Mouse (Mus musculus): ENCODE results near the gene Gngt2.
"Not testable (repeated sequence)": the region's sequence is repeated elsewhere in the genome, so short reads cannot be mapped to it uniquely, and the experiment has no call there.

Gene Gngt2

DNA sequence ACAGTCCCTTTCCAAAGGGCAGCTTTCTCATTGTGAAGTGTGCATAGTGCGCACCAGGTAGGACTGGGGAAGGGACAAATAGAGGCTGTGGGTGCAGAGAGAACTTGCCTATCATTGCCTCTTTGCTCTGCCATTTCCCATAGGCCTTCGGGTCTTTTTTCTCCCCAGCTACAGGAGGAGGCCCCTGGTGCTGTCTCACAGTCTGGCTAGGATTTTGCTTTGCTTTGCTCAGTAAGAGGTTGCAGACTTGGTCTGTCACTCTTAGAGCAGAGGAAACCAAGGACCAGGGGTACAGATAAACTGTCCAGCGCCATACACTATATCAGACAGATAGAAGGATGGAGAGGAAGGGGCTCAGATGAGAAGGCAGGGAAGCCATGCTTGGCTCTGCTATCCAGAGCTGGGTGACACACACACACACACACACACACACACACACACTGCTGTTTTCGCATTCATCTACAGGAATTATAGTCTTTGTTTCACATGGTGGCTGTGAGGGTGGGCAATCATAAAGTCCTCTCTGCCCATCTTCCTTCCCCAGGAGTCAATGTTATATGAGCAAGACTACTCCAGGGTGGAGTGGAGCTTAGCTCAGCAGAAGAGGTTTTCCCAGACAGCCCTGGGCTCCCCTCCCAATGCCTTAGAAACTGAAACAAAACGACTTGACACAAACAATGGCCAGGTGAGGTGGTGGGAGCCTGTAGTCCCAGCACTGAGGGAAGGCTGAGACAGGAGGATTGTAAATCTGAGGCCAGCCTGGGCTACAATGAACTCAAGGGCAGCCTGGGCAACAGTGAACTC is 3.9 kb downstream of the Gngt2 start:
- no peak for DNase-seq (ENCODE audit: low spot score in 2 of 2)

DNA sequence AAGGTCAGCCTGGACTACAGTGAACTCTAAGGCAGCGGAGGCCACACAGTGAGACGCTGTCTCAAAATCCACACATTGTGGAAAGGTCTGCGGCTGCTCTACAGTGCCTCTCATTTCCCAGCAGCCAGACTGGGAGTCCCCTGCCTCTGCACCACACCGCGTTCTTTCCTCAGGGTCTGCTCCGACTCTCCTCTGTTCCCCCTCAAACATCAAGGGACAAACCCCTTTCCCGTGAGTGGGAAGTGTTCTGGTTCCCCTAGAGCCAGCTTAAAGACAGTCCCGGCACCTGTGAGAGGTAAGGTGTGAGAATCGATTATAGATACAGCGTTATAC is 4.4 kb downstream of the Gngt2 start:
- DNase-seq (ENCODE audit: low spot score in 2 of 2): no peak

DNA sequence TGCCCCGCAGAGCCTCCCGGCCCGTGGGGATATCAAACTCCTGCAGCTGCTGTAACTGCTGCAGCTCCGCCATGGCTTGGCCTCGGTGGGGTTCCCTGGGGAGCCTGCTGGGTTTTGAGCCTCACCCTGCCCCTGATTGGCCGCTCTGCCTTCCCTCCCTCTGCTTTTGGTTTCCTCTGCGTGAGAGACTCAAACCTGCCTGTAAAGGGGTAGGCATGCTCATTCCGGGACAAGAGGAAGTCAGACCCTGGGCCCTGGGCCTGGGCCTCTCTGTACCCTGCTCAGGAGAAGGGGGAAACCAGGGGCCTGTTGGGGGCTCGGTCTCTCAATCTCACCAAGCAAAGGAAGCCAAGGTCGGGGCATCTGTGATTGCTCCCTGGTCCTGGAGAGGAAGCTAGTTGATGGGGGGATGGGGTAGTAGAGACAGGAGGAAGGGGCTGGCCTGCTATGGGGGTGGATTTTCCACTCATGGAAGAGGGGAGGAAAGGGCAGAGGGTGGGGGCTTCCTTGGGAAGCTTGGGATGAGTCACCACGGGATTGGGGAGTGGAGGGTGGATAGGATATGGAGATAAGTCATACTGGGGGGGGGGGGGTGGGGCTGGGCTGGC is 5.2 kb downstream of the Gngt2 start, which contains the start of gene Abi3:
TSS of gene Abi3 (minus strand) at position 403 of the 608 bp plus-strand sequence.
- no peak for DNase-seq (ENCODE audit: low spot score in 2 of 2)

DNA sequence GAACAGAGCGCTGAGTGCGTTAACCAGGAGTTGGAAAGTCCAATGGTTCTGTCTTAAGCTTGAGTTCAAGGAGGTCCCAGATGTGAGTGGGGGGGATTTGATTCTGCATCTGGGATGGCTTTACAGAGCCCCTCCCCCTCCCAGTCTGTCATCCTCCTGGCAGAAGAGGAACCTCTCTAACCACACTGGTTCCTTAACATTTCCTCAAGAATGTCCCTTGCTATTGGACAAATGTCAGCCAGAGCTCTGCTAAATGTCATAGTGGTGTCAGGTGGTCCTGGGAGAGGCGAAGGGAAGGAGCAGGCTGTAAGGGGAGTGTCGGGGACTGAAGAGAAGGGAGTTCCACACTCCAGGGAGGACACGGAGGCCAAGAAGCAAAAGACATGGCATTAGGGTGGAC is 5.9 kb downstream of the Gngt2 start:
- no peak for DNase-seq (ENCODE audit: low spot score in 2 of 2)

DNA sequence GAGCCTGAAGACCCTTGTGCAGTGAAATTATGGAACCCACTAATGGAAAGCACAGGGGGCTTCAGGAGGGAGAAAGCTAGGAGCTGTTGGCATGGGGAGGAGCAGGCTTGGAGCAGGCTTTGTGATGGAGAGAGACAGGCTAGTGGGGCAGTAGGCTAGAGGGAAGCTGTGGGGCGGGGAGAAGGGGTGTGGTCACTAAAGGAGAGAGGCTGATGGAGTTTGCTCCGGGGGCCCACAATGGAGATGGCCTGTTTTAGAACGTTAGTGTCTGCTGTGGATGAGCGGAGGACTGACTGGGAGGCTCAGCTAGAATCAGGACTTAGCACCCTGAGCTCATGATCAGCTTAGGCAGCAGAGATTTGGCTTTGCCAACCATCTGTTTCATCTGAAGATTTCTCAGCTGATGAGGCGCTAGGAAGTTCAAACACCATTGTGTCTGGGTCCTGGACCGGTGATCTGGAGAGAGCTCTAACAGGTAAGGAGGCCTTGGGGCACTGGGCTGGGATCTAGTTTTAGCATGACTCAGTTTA is 6.5 kb downstream of the Gngt2 start:
- DNase-seq (ENCODE audit: low spot score in 2 of 2): no peak

DNA sequence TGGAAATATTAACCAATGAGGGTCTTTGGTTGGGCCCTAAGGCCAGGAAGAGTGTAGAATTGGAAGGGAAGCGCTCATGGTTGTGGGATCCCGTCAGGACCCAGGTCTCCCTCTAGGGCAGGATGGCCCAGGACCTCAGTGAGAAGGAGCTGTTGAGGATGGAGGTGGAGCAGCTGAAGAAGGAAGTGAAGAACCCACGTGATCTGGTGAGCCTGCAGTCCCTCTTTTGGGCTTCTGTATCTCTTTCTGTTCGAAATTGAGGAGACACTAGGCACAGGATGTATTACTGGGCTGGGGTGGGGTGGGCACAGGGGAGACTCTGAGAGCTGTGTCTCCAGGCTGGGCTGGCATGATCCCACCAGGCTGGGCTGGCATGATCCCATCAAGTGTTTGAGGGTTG is 7.9 kb downstream of the Gngt2 start:
- no peak for DNase-seq (ENCODE audit: low spot score in 2 of 2)

DNA sequence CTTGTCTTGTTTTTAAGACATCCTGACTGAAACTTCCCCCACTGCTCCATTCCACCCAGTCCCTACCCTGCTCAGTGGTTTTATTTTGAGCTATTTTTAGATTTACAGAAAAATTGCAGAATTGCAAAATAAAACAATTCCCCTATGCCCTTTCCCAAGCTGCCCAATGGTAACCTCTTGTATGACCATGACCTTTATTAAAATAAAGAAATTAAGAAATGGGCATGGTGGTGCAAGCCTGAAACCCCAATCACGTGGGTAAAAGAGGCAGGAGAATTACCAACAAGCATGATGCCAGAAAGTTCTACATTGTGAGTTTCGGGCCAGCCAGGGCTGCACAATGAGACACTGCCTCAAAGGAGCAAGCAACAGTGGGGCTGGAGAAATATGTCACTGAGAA is 13.9 kb downstream of the Gngt2 start:
- no peak for DNase-seq (ENCODE audit: low spot score in 2 of 2)

DNA sequence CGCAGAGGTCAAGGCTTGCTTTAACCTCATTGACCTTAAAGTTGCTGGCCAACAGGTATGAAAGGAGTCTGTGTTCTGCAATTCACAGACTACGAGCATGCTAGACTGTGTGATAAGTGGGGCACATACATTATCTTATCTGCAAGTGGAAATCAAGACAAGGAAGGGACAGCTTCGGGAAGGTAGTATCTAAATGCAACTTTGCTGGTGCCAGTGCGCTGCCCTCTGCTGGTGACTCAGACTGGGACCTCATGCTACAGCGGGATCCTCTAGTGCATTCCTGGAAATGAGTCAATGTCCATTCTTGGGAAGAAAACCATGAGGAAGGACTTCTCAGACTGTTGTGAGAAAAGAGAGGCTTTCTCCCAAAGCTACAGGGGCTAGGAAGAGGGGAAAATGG is 16.7 kb downstream of the Gngt2 start:
- peak; percentile 35 to 70 for DNase-seq (ENCODE audit: low spot score in 2 of 2)

DNA sequence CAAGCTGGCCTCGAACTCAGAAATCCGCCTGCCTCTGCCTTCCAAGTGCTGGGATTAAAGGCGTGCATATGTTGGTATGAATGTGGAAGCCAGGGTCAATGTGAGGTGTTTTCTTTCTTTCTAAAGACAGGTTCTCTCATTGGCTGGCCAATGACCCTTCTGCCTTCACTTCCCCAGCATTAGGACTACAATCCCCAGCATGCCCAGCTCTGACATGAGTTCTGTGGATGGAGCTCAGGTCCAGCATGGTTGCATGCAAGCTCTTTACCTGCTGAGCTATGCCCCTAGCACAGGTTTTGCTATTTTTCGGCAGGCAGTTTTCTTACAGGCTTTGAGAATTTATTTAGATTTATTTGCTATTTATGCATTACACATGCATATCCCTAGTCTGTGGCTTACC is 20.3 kb downstream of the Gngt2 start:
- DNase-seq (ENCODE audit: low spot score in 2 of 2): no peak

DNA sequence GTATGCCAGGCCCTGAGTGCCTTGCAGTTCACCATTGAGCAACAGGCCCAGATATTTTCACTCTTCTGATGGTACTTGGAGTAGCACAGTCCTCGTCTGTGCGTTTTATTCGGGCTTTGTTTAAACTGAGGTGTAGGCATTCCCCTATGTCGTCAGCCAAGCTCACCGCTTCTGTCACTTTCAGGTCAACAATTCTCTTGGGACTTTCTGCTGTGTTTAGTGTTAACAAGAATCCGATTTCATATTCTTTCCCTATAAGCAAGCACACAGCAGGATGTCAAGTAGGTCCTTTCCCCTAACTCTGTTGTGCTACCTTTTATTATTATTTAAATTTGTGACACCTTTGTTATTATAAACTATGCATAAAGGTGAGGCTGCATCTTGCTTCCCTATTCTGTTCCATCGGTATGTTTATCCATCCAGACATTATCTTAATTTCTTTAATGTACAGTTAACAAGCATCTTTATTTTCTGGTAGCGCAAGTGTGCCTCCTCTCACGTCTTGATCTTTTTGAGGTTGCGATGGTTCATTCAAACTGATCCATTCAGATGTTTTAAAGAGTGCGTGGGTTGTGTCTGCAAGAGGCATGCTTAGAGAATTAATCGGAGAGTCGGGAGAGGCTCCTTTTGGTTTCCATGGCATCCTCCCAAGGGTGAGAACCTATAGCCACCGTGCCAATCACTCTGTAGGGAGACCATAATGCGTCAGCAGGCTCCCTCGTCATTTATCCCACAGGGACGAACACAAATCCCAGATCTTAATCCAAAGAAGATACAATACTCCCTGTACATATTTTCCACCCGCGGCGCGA is 20.9 kb downstream of the Gngt2 start:
- no peak for DNase-seq (ENCODE audit: low spot score in 2 of 2)

DNA sequence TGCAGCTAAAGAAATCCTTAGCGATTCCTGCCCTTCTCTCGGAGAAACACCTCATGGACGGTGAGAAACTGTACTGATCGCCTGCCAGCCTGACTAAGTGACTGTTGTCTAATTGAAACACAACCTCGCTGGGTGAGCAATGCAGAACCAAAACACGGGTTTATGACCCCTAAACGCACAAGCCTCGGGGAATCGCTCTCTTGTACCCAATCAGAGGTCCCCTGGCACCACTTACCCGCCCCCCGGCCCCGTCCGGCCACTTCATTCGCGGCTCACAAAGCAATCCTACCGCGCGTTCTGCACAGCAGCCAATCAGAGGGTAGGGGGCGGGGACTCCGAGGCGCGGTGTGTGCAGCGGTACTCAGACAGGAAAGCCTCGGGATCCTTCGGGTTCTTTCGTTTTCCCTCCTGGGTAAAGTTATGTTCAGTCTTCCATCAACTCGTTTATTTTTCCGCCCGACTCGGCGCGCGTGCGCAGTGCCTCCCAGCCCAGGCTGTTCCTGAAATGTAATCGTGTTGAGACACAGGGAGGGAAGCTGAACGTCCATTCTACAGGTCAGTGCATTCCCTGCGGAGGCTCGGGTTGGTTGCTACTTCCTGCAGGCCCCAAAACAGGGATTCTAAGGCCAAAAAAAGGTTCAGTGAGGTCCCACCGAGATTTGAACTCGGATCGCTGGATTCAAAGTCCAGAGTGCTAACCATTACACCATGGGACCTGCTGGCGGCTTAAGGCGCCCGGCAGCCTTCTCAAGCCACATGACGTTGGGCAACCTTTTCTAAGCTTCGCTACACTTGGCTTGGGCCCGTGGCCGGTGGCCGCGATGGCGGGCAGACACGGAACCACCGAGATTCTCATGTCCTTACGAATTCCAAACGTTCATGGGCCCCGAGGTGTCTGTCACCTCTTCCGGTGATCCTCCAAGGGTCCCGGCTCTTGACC is 21.8 kb downstream of the Gngt2 start:
- peak; percentile 94 to 97 for DNase-seq (ENCODE audit: low spot score in 2 of 2)

DNA sequence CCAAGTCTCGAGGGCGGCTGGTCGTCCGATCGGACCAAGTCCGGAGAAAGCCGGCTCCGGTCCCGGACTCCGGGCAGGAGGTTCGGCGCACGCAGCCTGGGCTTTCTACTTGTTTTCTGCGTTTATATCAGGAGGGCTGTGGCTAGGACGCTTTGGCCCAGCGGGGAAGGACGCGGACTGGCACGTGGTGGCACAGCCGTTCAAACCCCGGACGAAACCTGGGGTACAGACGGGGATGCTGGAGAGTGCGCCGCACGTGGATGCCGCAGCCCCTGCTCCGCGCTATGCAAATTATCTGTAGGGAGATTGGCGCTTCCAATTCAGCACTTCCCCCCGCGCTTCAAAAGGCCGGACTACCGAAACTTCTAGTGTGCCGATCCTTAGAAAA is 22.4 kb downstream of the Gngt2 start:
- DNase-seq (ENCODE audit: low spot score in 2 of 2): peak in 1 of 2 experiments; percentile 68

DNA sequence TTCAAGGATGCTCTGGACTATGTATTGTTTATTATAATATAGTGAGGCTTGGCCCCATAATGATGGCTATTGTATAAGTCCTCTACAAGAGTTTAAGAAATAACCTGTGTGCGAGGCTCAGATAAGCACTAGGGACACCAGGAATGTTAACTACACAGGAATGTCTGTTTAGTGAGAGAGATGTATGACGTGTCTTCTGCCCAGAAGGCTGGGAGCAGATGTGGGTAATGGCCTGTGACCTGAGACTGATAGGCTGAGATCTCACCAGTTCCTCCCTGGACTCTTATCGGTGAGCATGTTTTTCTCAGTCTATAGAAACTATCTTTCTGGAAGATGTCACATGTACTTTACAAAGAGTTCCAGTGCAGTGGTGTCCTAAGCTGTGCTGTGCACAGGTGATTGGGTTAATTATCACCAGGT is 23.1 kb downstream of the Gngt2 start:
- no peak for DNase-seq (ENCODE audit: low spot score in 2 of 2)

DNA sequence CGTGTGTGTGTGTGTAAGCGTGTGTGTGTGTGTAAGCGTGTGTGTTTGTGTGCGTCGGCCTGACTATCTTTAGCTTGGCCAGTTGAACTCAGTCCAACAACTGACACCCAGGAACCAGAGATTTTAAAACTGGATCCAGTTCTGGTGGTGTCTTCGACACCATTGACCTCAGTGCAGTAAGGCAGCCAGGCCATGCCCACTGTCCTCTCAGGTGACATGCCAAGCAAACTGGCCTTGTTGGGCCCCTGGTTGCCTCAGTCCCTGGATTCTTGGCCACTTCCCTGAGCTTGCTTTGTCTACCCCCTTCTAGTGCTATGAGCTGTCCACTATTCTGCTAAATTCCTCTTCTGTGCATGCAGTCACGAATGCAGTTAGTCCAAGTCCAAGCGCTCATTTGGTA is 24.4 kb downstream of the Gngt2 start:
- DNase-seq (ENCODE audit: low spot score in 2 of 2): no peak

DNA sequence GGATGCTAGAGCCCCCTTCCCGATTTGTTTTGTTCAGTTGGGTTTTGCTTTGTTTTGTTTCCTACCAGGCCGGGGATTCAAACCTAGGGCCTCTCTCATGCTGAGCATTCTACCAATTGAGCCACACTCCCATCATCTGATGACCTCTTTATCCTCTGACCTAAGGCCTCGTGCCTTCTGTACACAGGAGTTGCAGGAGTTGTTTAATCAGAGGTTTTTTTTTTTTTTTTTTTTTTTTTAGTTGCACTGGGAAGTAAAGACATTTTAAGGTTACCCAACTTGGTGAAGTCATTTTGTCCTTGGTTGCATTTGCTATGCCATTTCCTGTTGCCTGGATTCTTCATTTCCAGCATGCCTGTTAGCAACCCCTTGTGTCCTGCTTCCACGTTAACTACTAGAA is 32.4 kb downstream of the Gngt2 start:
- no peak for DNase-seq (ENCODE audit: low spot score in 2 of 2)

DNA sequence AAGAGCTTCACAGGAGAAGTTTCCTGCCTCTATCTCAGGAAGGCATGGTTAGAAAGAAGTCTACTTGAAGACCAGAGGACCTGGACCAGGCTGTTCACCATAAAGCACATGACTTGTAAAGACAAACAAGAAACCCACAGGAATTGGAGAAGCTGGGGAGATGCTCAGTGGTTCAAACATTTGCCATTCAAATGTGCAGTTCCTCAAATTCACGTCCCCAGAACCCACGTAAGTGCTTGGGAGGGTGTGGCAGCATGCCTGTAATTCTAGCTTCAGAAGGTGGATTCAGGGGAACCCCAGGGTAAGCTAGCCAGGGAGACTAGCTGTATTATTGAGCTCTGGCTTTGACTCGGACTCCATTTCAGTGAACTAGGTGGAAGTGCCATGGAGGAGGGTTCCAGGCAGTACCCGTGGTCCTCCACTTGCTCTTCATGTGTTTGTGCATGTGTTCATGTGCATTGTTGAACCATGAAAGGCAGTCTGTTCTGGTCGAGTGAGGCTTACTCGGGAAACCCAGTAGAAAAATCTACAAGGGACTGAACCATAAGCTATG is 33.0 kb downstream of the Gngt2 start:
- DNase-seq (ENCODE audit: low spot score in 2 of 2): no peak

DNA sequence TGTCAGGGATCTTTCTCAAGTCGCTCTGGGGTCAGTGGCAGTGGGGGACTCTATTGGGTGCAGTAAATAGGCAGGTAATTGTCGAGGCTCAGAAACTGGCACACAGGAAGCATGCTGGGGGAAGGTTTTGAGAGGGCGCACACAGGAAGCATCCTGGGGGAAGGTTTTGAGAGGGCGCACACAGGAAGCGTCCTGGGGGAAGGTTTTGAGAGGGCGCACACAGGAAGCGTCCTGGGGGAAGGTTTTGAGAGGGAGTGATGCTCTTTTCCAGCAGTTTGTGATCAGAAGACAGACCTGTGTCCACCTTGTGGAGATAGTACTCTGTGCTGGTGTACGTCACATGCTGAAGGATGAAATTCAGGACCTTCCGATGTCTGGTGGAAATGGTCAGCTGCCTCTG is 38.8 kb downstream of the Gngt2 start:
- DNase-seq (ENCODE audit: low spot score in 2 of 2): no peak

DNA sequence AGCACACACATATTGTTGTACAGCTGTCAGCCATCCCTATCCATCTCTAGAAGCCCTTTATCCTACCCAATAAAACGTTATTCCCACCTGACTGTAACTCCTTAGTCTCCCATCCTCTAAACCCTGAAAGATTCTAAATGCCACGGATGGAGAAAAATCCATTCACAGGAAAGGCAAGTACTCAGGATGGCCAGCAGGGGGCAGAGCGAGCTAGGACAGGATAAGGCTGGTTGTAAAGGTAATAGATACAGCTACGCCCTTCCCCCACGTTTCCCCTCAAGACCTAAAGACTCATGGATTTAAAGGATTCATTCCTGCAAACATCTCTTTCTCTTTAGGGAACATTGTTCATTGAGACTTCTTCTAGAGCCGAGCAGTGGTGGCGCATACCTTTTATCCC is 39.3 kb downstream of the Gngt2 start:
- DNase-seq (ENCODE audit: low spot score in 2 of 2): peak; percentile 13 to 49

DNA sequence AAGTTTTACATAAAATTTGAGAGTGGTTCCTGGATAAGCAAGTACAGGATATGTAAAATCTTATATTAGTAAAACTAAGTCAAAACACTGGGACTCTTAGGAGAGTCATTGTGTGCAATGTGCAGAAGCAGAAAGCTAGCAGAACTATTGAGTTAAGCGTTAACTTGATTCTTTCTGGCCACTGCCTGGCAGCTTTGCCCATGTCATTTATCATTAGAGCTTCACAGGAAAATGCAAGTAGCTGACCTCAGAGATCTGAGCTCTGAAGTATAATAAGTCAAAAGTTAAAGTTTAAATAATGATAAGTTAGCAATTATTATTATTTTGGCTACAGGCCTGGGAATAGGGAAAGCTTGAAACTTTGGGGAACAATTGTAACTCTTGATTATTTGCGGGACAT is 42.8 kb downstream of the Gngt2 start:
- not testable (repeated sequence) for DNase-seq (ENCODE audit: low spot score in 2 of 2)

DNA sequence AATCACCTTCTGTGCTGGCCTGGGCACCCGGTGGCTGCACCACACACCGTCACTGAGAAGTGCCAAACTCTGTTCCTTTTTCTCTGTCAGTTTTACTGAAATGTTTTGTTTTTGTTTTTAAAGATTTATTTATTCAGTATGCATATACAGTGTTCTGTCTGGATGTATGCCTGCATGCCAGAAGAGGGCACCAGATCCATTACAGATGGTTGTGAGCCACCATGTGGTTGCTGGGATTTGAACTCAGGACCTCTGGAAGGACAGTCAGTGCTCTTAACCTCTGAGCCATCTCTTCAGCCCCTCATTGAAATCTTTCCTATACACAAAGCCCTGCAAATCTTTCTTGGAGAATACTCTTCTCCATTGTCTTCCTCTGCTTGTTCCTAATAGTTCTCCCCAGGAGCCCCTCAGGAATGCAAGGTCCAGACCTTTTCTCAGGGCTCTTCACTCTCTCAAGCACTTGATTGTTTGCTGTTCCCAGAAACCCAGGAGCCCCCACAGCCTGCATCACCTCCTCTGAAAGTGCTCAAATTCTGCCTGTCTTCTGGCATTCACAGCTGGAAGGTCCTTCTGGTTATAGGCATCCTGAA is 53.5 kb downstream of the Gngt2 start:
- DNase-seq (ENCODE audit: low spot score in 2 of 2): no peak
